Mouse (Mus musculus) kidney, postnatal 0 days (tissue): ENCODE measurements around the gene Rai14. TPM values are rescaled to one million over a fixed set of nuclear protein-coding genes. Genes with fewer than 3 reads are reported as not detected.

Experiments
- ATAC-seq: fragments of 200-750 bp; cut with Nextera tagmentation; replicated peaks from 2 replicates; pipeline ENCODE4 v1.8.0; 2017; ENCODE audit warnings: low read depth, moderate number of reproducible peaks, moderate TSS enrichment, moderate library complexity; ENCODE audit not compliant: low FRiP score
- DNase-seq: peaks from one replicate; pipeline ENCODE4 v3.0.0-alpha.2; 2016; ENCODE audit warnings: low spot score
- H3K27ac ChIP-seq: fragments of 300-500 bp; sonication (generic); 2 replicates; pipeline ENCODE4 v1.5.1; 2014; ENCODE audit warnings: mild to moderate bottlenecking
- H3K27me3 ChIP-seq: fragments of 300-500 bp; sonication (generic); 2 replicates; pipeline ENCODE4 v1.6.1; 2014; ENCODE audit warnings: low read length, mixed read lengths; ENCODE audit not compliant: insufficient read depth
- H3K36me3 ChIP-seq: fragments of 300-500 bp; sonication (generic); 2 replicates; pipeline ENCODE4 v1.6.1; 2014; ENCODE audit warnings: low read length, mixed read lengths; ENCODE audit not compliant: insufficient read depth
- H3K4me1 ChIP-seq: fragments of 300-500 bp; sonication (generic); replicated peaks from 2 replicates; pipeline ENCODE4 v1.6.1; 2014; ENCODE audit warnings: antibody characterized with exemption, low read length, mixed read lengths; ENCODE audit not compliant: insufficient read depth
- H3K4me2 ChIP-seq: fragments of 300-500 bp; sonication (generic); 2 replicates; pipeline ENCODE4 v1.6.1; 2014; ENCODE audit warnings: mild to moderate bottlenecking, low read length, moderate library complexity, mixed read lengths
- H3K4me3 ChIP-seq: fragments of 300-500 bp; sonication (generic); replicated peaks from 2 replicates; pipeline ENCODE4 v1.5.1; 2014; ENCODE audit warnings: low read depth, low read length
- H3K9ac ChIP-seq: fragments of 300-500 bp; sonication (generic); 2 replicates; pipeline ENCODE4 v1.6.1; 2014; ENCODE audit warnings: low read depth, low read length
- H3K9me3 ChIP-seq: fragments of 300-500 bp; sonication (generic); replicated peaks from 2 replicates; pipeline ENCODE4 v1.6.1; 2016; ENCODE audit warnings: low read length, inconsistent platforms, mixed read lengths
- CTCF ChIP-seq: IDR thresholded peaks from 2 replicates; pipeline ENCODE4 v1.5.1; 2016; ENCODE audit warnings: antibody characterized with exemption, low read depth, mild to moderate bottlenecking, moderate library complexity
- WGBS: fragments of 180-500 bp; shearing (Covaris S2); extraction: QIAGEN DNeasy Blood & Tissue Kit; methylation state at CpG from one replicate; pipeline ENCODE4 v1.1.7; 2014; 5-methylcytosine and 5-hydroxymethylcytosine counted together
- polyA plus RNA-seq: library from polyadenylated mRNA; unstranded; fragments of >200 nt; fragmentation: Nextera tagmentation; extraction: Ambion mirVana; gene quantifications from 2 replicates; pipeline ENCODE4 v1.2.1, GENCODE M21; 2015

Rai14 gene
- polyA plus RNA-seq, 1 experiment from 2014 or later: 38.5 TPM

DNA sequence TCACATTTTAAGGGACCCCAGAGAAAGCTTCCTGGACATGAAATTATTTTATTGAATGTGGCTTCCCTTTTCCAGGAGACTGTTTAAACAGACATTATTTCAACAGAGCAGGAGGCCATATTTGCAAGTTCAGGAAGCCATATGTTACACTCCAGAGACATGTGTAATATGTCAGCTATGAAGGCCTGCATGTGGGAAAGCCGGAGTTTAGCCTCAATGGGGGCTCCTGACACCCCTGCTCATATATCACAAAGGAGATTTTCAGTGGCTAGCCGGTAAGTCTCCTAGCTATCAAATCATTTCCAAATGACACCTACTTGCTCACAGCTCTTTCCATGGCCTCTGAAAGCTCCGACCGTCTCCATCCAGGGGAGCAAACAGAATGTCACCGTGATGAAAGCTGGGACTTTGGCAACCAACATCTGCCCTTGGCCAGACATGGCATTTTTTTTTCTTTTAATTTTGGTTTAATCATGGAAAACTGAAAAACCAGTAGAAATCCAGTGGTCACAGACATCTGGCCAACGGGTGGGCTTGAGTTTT is 77.1 kb downstream of the Rai14 start:
- peak overlapping the region; percentile 33; the same call in 1 of the 2 replicates for H3K27ac ChIP-seq
- no peak overlapping the region for H3K4me3 ChIP-seq
- no peak for ATAC-seq
- no peak for TF ChIP-seq CTCF
- H3K4me2 ChIP-seq: no peak overlapping the region
- H3K27me3 ChIP-seq: no peaks in the 10 kb centered on the region
- peaks cover 22% of the 10 kb centered on the region for H3K4me1 ChIP-seq
- WGBS: 51% methylated on average over 6 of the region's 6 CpGs
- H3K9me3 ChIP-seq: no peaks in the 10 kb centered on the region
- H3K36me3 ChIP-seq: no peaks in the 10 kb centered on the region
- peak; percentile 78 for DNase-seq
- H3K9ac ChIP-seq: no peak overlapping the region

DNA sequence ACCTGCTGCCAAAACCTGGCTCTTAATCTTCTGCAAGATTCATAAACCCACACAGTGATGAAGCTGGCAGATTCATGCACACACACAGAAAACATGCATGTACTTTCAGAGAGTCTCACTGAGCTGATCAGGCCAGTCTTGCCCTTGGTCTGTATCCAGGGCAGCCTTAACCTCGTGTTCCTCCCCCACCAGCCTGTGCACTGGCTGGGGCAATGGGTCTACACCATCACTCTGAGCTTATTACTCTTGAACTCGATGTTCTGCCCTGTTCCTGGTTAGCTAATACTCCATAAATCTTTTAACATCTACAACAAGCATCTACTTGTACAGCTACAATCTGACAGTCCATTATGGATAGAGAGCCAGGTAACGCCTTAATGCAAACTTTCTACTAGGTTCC is 77.6 kb downstream of the Rai14 start:
- WGBS: 48% methylated on average over 3 of the region's 3 CpGs
- no peak for DNase-seq
- Histone ChIP-seq H3K27ac (no peak overlapping the region), H3K27me3 (no peaks in the 10 kb centered on the region), H3K4me2 (no peak overlapping the region), H3K4me3 (no peak overlapping the region), H3K9me3 (no peaks in the 10 kb centered on the region), H3K9ac (no peak overlapping the region), H3K36me3 (no peaks in the 10 kb centered on the region; the same call in 1 of the 2 replicates), H3K4me1 (peaks cover 19% of the 10 kb centered on the region)
- no peak for TF ChIP-seq CTCF
- ATAC-seq: no peak

DNA sequence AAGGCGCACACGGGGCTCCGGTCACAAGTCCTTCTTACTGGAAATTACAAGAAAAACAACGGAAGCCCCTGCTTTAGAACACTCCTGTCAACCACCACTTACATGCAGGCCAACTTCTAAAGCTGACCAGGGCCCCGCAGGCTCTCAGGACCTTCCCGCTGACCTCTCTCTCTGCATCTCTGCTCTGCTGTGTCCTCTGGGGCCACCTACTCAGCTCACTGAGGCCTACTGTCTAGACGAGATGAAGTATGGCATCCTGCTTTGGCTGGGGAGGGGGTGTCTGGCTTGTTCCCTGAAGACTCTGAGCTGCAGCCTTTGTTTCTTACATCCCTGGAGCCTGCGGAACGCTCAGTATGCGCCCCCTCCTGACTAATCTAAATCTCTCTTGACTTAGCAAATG is 79.3 kb downstream of the Rai14 start:
- no peaks in the 10 kb centered on the region; the same call in 1 of the 2 replicates for H3K36me3 ChIP-seq
- no peaks in the 10 kb centered on the region for H3K9me3 ChIP-seq
- ATAC-seq (peak; percentile 75), DNase-seq (peak; percentile 94)
- H3K4me3 ChIP-seq: no peak overlapping the region
- peaks cover 19% of the 10 kb centered on the region for H3K4me1 ChIP-seq
- no peaks in the 10 kb centered on the region for H3K27me3 ChIP-seq
- no peak overlapping the region for H3K4me2 ChIP-seq
- H3K9ac ChIP-seq: no peak overlapping the region
- 19% methylated on average over 10 of the region's 10 CpGs for WGBS
- peak; percentile 37; the same call in 1 of the 2 replicates for TF ChIP-seq CTCF
- H3K27ac ChIP-seq: peak overlapping the region; percentile 79

DNA sequence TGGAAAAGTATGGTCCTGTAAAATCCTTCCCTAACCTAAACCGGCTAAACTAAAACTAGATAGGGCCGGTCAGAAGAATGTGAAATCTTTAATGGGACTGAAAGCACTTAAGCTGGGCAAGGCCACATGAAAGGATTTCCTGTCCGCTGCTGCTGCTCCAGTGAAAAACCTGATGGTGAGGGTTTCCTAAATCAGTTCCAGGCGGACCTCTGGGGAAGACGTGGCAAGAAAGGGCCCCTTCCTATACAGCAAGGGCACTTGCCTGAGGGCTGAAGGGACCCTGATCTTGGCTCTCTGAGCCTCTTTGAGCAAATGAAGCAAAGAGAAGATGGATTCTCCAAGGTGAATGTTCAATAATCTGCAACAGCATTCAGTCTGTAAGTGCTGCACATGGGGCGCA is 80.2 kb downstream of the Rai14 start:
- H3K36me3 ChIP-seq: no peaks in the 10 kb centered on the region; the same call in 1 of the 2 replicates
- H3K9ac ChIP-seq: no peak overlapping the region
- H3K27ac ChIP-seq: peak overlapping the region; percentile 79
- TF ChIP-seq CTCF: no peak
- DNase-seq (no peak), ATAC-seq (no peak)
- 38% methylated on average over 6 of the region's 6 CpGs for WGBS
- no peak overlapping the region for H3K4me2 ChIP-seq
- H3K9me3 ChIP-seq: no peaks in the 10 kb centered on the region
- H3K4me1 ChIP-seq: peaks cover 19% of the 10 kb centered on the region
- H3K27me3 ChIP-seq: no peaks in the 10 kb centered on the region
- H3K4me3 ChIP-seq: no peak overlapping the region

DNA sequence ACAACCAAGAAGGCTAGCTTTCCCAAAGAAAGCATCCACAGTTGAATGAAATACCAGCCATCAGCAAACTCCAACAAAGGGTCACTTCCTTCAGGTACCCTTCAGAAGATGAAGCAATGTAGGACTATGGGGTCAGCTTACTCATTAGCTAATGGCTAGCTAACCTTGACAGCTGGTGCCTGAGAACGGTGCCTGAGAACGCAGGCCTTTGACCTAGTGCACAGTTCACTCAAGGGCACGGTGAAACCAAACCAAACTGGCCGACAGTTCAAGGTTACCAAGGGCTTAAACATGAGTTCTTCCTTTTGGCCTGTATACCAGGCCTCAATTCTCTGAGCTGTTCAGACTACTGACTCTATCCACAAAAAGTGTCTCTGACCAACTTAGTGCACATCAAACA is 81.0 kb downstream of the Rai14 start:
- no peak for TF ChIP-seq CTCF
- Histone ChIP-seq H3K27ac (peak overlapping the region; percentile 79; the same call in 1 of the 2 replicates), H3K4me3 (no peak overlapping the region), H3K27me3 (no peaks in the 10 kb centered on the region), H3K9me3 (no peaks in the 10 kb centered on the region), H3K4me2 (no peak overlapping the region), H3K4me1 (peaks cover 19% of the 10 kb centered on the region), H3K9ac (no peak overlapping the region), H3K36me3 (no peaks in the 10 kb centered on the region; the same call in 1 of the 2 replicates)
- DNase-seq: no peak
- ATAC-seq: peak; percentile 84
- 71% methylated on average over 4 of the region's 4 CpGs for WGBS

DNA sequence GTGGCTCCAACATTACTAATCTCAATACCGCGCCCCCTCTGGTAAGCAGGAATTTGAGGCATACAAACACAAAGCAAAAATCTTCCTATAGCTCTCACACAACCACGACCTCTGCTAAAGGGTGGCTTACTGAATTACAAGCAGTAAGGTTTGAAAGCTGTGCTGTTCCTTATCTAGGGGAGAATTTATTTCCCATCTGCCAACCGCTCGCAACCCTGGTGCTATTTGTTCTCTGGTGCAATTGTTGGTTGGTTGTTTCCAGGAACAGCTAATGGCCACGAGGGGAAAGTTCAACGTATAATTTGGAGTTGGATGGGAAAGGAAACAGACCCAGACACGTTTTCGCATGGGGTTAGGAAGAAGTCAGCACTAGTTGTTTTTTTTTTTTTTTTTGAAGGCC is 81.8 kb downstream of the Rai14 start:
- peaks cover 16% of the 10 kb centered on the region for H3K4me1 ChIP-seq
- WGBS: 72% methylated on average over 9 of the region's 9 CpGs

DNA sequence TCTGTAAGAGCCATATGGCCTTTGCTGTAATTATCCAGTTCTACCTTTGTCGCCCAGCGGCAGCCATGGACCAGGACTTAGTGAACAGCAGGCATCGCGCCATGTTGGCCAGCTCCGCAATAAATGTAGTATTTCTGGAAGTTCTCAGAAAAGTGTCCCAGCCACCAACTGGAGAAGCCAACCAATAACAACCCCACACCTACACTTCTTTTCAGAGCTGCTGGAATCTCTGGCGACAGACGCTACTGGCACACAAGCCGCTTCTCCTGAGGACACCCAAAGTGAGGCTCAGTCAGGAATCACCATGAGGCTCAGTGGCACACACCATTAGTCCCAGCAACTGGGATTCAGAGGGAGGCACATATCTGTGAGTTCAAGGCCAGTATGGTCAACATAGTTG is 82.4 kb downstream of the Rai14 start:
- TF ChIP-seq CTCF: no peak
- H3K27ac ChIP-seq: peak overlapping the region; percentile 42; the same call in 1 of the 2 replicates
- H3K4me1 ChIP-seq: peaks cover 12% of the 10 kb centered on the region; the same call in 1 of the 2 replicates
- H3K4me2 ChIP-seq: no peak overlapping the region
- H3K36me3 ChIP-seq: no peaks in the 10 kb centered on the region; the same call in 1 of the 2 replicates
- no peak overlapping the region for H3K9ac ChIP-seq
- DNase-seq (no peak), ATAC-seq (no peak)
- H3K4me3 ChIP-seq: no peak overlapping the region
- no peaks in the 10 kb centered on the region for H3K27me3 ChIP-seq
- 95% methylated on average over 8 of the region's 8 CpGs for WGBS
- H3K9me3 ChIP-seq: no peaks in the 10 kb centered on the region

More for the DNA sequence above, 81.8 kb downstream of the Rai14 start:
- DNase-seq: no peak
- no peaks in the 10 kb centered on the region for H3K27me3 ChIP-seq
- no peak for ATAC-seq
- H3K27ac ChIP-seq: peak overlapping the region; percentile 42; the same call in 1 of the 2 replicates
- H3K36me3 ChIP-seq: no peaks in the 10 kb centered on the region; the same call in 1 of the 2 replicates
- TF ChIP-seq CTCF: no peak
- H3K9ac ChIP-seq: no peak overlapping the region
- no peak overlapping the region for H3K4me2 ChIP-seq
- H3K4me3 ChIP-seq: no peak overlapping the region
- H3K9me3 ChIP-seq: no peaks in the 10 kb centered on the region
